Mouse (Mus musculus): ENCODE data around the gene Gm36079. TPM values are rescaled to one million over a fixed set of nuclear protein-coding genes. Genes with fewer than 3 reads are reported as not detected.
A peak's percentile ranks its signal among the peaks of the same experiment; 100 is the strongest.
"Not testable (repeated sequence)": the region's sequence is repeated elsewhere in the genome, so short reads cannot be mapped to it uniquely, and the experiment has no call there.

Gene Gm36079
- total RNA-seq (2021), result not detected
- long read RNA-seq, experiment 1, result 0 reads
- long read RNA-seq, experiment 2, result 0 reads

DNA sequence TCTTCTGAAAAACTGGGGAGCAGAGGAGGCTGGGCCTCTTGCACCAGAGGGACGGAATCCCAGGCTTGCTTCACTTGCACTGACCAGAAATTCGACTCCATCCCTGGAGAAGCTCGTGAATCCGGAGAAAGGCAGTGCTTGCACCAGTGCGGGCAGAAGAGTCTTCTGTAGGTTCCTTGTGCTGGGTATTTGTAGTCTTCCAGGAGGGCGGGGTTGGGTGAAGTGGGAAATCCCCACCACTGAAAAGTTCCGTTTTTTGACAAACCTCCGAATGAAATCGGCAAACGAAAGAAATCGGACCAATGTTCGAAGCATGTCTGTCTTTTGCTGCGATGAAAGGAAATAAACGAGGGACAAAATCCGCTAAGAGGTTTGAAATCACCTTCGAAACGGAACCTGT lies at the start of gene Gm36079:
Gene Gm36079 (minus strand): TSS at position 101 of the 400 bp plus-strand sequence.
- DNase-seq, result not testable (repeated sequence)

DNA sequence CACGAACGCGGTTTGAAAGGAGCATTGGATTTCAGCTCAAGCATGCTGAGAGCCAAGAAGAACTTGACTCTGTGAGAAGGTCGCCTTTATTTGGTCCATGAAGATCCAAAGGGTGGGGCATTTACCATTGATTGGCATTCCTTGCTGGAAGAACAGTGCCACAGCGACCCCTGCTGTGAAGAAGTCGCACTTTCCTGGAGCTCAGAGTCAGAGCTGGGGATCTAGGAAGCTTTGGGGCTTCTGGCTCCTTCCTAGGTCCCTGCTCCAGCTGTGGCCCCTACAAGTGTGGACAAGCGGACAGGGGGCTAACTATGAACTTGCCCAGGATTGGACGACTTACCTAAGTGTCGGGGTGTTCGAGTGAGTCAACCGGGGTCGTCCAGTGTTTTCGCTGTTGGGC lies 44.1 kb upstream of the Gm36079 start:
- not testable (repeated sequence) for DNase-seq

DNA sequence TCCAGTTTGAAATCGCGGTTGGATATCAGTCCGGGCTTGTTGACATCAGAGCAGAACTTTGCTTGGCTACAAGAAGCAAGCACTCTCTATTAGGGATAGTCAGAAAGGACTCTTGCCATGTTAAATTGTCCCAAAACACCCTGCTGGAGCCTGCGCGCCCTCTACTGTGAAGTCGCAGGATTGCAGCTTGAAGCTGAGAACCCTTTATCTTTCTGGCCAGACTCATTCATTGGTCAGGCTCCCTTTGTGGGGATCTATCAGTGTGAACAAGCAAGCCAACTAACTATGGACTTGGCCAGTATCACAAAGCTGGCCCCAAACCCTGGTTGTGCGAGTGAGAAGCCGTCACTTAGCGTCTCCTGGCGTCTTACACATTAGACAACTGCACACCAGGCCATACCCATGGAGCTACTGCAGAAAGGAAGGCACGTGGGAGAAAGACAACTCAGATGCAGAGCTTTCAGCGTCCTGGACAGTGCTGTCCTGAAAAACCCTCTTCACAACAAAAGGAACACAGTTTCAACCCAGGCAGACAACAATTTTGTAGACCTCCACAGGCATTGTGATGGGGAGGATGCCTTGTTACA lies 43.3 kb upstream of the Gm36079 start:
- DNase-seq, result not testable (repeated sequence)

DNA sequence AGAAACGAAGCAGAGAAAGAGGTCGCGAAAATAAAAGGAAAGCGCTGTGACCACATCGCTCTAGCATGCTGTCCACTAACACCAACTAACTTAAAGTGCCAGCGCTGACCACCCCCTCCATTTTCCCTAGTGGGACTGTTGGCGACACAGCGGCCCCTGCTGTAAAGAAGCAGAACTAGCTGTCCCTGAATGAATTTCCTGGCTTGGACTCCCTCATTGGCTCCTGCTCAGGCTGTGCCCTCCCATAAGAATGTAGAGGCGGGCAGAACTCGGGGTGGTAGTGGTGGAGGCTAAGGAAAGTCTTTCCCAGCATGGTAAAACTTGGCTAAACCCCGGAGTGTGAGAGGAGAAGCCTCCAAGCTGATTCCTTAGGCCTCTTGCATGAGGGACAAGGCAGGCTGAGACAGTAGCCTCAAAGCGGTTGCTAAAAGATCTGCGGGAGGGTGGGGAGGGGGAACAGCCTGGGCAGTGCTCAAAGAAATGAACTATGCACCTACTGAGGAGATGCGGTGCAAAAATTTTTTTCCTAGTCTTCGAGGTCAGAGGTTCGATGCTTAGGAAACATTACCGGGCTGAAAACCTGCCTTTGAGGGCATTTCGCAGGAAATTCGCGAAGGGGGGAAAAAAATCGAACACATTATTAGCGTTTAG lies 36.8 kb upstream of the Gm36079 start:
- DNase-seq, result not testable (repeated sequence)

DNA sequence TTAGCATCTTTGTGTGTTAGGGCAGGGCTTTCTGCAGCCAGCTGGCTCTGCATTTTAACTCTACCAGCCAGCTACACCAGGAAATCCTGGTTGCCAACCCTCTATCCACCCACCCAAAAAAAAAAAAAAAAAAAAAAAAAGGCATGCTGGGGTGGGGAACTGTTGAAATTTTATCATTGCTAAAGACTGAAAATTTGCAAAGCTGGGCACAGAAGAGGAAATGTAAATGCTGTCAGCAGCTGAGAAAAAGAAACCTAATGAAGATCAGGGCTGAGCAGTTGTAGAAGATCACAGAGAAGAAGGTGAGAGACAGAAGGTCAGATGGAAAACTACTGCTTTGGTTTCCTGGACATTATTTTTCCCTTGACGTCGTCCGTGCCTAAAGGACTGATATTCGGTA lies 36.1 kb upstream of the Gm36079 start:
- not testable (repeated sequence) for DNase-seq

DNA sequence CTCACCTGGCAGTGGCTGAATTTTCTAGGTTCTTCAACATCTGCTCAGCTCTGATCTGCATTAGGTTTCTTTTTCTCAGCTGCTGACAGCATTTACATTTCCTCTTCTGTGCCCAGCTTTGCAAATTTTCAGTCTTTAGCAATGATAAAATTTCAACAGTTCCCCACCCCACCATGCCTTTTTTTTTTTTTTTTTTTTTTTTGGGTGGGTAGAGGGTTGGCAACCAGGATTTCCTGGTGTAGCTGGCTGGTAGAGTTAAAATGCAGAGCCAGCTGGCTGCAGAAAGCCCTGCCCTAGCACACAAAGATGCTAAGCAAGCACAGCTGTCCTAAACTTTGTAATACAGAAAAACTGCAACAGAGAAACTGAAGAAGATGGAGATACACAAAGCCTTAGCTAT lies 25.3 kb upstream of the Gm36079 start, which contains the start of gene Gm21188:
Gene Gm21188 (minus strand): TSS at position 110 of the 400 bp plus-strand sequence.
- not testable (repeated sequence) for DNase-seq

DNA sequence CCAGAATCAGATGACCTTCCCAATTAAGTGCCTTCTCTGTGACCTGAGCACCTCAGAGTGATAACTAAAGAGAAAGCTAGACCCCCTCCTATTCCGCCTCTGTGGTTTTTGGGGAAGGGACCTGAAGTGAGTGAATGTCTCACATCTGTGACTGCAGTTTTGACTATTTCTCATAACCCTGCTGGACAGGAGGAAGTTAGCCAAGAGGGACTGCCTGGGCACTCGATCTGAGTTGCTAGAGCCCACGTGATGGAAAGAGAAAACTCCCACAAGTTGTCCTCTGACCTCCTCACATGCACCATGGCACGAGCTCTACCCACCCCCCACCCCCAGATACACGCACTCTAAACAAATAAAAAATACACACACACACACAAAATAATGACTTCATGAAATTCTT lies 21.8 kb upstream of the Gm36079 start:
- not testable (repeated sequence) for DNase-seq

DNA sequence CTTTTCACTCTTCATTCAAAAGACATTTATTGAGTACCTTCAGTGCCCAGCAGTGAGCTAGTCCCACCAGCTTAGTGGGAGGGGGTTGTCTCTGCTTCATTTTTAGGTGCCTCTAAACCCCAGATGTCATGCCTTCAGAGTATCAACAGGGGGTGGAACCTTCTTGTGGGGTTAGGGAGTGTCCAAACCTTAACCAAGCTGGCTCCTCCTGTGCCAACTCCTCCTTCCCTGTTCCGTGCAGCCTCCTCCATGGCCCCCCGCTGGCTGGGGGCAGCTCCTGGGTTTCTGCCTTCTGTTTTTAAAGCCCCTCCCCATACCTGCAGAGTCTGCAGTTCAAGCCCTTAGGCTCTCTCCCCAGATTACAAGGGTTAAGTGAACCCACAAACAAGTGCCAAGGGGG lies 21.4 kb upstream of the Gm36079 start:
- DNase-seq, result not testable (repeated sequence)

DNA sequence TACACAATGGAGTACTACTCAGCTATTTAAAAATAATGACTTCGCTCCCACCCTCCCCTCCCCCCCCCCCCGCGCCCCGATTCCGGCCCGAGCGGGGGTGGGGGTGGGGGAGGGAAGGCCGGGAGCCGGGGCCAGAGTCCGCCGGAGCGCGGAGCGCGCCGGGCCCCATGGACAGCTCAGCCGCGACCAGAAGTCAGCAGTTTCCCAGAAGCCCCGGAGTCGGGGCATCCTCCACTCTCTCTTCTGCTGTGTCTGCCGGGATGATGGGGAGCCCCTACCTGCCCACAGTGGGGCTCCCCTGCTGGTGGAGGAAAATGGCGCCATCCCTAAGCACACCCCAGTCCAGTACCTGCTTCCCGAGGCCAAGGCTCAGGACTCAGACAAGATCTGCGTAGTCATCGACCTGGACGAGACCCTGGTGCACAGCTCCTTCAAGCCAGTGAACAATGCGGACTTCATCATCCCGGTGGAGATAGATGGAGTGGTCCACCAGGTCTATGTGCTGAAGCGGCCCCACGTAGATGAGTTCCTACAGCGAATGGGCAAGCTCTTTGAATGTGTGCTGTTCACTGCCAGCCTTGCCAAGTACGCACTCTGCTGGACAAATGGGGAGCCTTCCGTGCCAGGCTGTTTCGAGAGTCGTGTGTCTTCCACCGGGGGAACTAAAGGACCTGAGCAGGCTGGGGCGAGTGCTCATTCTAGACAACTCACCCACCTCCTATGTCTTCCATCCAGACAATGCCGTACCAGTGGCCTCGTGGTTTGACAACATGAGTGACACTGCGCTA lies 19.8 kb upstream of the Gm36079 start:
- DNase-seq, result not testable (repeated sequence)

DNA sequence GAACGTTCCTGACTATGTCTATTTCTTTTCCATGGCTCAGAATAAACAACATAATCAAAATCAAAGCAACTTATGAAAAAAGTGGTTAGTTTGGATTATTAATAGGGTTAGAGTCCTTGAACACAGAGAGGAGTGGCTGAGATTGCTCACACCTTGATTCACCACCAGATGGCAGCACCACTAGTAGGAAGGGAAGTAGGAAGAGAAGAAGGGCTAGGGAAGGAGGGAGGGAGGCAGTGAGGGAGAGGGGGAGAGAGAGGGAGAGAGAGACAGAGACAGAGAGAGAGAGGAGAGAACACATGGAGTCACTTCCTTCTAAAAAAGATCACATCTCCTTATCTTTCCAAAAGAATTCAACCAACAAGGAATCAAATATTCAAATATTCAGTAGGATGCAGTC lies 14.3 kb upstream of the Gm36079 start:
- DNase-seq, result peak; percentile 68

DNA sequence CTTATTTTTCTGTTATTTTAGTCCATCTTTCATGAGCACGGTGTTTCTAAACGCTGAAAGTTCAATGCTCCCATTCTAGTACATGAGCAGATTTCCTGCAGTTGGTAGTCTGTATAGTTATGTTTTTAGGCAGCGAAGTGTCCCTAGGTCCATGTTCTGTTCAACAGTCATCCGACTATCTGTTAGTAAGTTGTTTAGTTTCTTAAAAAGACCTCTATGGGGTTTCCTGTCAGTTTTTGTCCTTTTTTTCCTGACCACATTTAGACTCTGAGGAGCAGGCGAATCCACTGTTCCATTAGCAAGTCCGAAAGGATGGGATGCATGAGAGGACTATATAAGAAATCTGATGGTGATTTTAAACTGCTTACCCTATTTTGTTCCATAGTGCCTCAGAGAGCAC lies 11.1 kb upstream of the Gm36079 start:
- not testable (repeated sequence) for DNase-seq

DNA sequence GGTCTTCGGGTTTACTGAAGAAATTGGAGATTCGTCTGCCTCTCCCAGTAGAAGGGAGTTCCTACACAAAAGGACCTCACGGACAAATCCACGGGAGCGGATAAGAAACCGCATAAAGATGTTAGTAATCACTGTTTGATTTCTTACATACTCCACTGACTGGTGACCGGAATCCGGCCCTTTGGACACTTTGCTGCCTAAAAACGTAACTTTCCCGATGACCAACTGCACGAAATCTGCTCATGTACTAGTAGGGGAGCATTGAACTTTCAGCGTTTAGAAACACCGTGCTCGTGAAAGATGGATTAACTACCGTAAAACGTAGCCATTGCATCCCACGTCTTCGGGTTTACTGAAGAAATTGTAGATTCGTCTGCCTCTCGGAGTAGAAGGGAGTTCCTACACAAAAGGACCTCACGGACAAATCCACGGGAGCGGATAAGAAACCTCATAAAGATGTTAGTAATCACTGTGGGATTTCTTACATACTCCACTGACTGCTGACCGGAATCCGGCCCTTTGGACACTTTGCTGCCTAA lies 9.8 kb upstream of the Gm36079 start:
- not testable (repeated sequence) for DNase-seq

DNA sequence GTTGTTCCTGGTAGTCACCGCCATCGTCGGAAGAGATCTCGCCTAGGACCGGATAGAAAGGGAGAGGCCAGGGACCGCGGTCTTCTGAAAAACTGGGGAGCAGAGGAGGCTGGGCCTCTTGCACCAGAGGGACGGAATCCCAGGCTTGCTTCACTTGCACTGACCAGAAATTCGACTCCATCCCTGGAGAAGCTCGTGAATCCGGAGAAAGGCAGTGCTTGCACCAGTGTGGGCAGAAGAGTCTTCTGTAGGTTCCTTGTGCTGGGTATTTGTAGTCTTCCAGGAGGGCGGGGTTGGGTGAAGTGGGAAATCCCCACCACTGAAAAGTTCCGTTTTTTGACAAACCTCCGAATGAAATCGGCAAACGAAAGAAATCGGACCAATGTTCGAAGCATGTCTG lies 8.3 kb upstream of the Gm36079 start:
- DNase-seq, result not testable (repeated sequence)

DNA sequence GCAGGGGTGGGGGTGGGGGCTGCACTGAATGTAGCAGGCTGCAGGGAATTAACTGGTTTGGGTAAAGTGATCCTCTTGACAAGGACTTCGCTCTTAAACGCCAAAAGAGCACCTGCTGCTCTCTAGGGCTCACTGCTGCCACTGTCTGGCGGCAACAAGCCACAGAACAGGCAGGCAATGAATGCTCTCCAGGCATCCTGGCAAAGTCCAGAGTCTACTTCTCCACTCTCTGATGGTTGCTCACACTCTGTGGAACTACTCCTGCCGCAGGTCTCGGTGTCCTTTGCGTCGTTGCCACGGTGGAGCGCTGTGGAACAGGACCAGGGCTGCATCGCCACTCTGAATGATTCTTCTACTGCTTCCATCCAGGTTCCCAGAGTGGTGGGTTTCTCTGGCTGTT lies 7.8 kb upstream of the Gm36079 start:
- not testable (repeated sequence) for DNase-seq

DNA sequence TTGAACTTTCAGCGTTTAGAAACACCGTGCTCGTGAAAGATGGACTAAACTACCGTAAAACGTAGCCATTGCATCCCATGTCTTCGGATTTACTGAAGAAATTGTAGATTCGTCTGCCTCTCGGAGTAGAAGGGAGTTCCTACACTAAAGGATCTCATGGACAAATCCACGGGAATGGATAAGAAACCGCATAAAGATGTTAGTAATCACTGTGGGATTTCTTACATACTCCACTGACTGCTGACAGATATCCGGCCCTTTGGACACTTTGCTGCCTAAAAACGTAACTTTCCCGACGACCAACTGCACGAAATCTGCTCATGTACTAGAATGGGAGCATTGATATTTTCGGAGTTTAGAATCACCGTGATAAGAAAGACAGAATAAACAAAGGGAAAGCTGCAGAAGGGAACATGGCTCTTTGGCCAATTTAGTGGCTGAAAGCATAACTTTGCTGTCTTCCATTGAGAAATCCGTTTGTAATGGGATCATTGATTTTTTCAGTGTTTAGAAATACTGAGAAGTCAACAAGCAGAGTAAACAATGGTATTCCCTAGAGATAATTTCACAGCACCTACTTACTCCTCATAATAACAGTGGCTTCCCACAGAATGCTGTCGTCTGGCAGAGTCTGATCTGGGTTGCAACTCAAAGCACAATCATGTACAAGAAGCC lies 6.8 kb upstream of the Gm36079 start:
- peak; percentile 26 for DNase-seq

DNA sequence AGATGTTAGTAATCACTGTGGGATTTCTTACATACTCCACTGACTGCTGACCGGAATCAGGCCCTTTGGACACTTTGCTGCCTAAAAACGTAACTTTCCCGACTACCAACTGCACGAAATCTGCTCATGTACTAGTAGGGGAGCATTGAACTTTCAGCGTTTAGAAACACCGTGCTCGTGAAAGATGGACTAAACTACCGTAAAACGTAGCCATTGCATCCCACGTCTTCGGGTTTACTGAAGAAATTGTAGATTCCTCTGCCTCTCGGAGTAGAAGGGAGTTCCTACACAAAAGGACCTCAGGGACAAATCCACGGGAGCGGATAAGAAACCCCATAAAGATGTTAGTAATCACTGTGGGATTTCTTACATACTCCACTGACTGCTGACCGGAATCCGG lies 4.9 kb upstream of the Gm36079 start:
- DNase-seq, result peak; percentile 8

DNA sequence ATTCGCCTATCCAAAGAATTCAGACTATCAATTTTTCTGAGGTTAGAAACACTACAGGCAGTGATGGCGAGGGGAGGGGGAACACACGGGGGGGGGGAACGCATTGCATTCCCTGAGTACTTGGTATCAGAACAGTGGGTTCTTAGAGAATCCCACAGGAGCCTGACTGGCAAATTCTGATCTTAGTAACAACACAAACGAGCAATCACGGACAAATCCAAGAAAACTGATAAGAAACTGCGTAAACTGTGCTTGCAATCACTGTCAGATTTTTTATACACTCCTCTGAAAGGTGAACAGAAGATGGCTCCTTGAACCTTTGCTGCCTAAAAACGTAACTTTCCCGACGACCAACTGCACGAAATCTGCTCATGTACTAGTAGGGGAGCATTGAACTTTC lies 557 bp upstream of the Gm36079 start:
- not testable (repeated sequence) for DNase-seq

DNA sequence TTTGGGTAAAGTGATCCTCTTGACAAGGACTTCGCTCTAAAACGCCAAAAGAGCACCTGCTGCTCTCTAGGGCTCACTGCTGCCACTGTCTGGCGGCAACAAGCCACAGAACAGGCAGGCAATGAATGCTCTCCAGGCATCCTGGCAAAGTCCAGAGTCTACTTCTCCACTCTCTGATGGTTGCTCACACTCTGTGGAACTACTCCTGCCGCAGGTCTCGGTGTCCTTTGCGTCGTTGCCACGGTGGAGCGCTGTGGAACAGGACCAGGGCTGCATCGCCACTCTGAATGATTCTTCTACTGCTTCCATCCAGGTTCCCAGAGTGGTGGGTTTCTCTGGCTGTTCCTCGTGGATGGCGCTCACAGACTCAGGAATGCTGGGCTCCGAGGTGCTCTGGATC lies 438 bp downstream of the Gm36079 start:
- DNase-seq, result not testable (repeated sequence)

DNA sequence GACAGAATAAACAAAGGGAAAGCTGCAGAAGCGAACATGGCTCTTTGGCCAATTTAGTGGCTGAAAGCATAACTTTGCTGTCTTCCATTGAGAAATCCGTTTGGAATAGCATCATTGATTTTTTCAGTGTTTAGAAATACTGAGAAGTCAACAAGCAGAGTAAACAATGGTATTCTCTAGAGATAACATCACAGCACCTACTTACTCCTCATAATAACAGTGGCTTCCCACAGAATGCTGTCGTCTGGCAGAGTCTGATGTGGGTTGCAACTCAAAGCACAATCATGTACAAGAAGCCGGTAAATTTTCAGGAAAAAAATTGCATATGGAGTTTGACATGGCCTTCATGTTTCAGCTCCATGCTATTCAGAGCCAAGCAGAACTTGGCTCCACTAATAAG lies 1.2 kb downstream of the Gm36079 start:
- not testable (repeated sequence) for DNase-seq

DNA sequence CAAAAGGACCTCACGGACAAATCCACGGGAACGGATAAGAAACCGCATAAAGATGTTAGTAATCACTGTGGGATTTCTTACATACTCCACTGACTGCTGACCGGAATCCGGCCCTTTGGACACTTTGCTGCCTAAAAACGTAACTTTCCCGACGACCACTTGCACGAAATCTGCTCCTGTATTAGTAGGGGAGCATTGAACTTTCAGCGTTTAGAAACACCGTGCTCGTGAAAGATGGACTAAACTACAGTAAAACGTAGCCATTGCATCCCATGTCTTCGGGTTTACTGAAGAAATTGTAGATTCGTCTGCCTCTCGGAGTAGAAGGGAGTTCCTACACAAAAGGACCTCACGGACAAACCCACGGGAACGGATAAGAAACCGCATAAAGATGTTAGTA lies 1.8 kb downstream of the Gm36079 start:
- DNase-seq, result not testable (repeated sequence)

DNA sequence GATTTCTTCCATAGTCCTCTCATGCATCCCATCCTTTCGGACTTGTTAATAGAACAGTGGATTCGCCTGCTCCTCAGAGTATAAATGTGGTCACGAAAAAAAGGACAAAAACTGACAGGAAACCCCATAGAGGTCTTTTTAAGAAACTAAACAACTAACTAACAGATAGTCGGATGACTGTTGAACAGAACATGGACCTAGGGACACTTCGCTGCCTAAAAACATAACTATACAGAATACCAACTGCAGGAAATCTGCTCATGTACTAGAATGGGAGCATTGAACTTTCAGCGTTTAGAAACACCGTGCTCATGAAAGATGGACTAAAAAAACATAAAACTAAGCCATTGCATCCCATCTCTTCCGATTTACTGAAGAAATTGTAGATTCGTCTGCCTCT lies 2.2 kb downstream of the Gm36079 start:
- DNase-seq, result not testable (repeated sequence)

DNA sequence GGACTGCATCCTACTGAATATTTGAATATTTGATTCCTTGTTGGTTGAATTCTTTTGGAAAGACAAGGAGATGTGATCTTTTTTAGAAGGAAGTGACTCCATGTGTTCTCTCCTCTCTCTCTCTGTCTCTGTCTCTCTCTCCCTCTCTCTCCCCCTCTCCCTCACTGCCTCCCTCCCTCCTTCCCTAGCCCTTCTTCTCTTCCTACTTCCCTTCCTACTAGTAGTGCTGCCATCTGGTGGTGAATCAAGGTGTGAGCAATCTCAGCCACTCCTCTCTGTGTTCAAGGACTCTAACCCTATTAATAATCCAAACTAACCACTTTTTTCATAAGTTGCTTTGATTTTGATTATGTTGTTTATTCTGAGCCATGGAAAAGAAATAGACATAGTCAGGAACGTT lies 5.3 kb downstream of the Gm36079 start:
- DNase-seq, result peak; percentile 25
